Mouse (Mus musculus): ENCODE measurements around the gene Sppl3.

GRCm38 (mm10) chr5:115053791-115054396, 43.0 kb downstream of the Sppl3 start:
- TF ChIP-seq POLR2A (IDR thresholded peaks at IDR 0.05; ENCODE audit: extremely low read depth, insufficient read depth, low read length) = no peak
- TF ChIP-seq CTCF (IDR thresholded peaks at IDR 0.05; ENCODE audit: extremely low read depth, insufficient read depth, low read length) = no peak
